Mouse (Mus musculus): ENCODE measurements around the gene Fam187a.

- TF ChIP-seq CTCF (IDR thresholded peaks at IDR 0.05; ENCODE audit: low read depth) (peak; percentile 97), EP300 (IDR thresholded peaks at IDR 0.05; ENCODE audit: low read depth) (no peak)
Observed at GRCm38 (mm10) chr11:102900763-102901162, 15.8 kb downstream of the Fam187a start, which contains the start of gene Gfap.

All from heart, postnatal 0 days (tissue).